ENCODE assay signal across 9 mouse cellular contexts in the genomic region with DNA sequence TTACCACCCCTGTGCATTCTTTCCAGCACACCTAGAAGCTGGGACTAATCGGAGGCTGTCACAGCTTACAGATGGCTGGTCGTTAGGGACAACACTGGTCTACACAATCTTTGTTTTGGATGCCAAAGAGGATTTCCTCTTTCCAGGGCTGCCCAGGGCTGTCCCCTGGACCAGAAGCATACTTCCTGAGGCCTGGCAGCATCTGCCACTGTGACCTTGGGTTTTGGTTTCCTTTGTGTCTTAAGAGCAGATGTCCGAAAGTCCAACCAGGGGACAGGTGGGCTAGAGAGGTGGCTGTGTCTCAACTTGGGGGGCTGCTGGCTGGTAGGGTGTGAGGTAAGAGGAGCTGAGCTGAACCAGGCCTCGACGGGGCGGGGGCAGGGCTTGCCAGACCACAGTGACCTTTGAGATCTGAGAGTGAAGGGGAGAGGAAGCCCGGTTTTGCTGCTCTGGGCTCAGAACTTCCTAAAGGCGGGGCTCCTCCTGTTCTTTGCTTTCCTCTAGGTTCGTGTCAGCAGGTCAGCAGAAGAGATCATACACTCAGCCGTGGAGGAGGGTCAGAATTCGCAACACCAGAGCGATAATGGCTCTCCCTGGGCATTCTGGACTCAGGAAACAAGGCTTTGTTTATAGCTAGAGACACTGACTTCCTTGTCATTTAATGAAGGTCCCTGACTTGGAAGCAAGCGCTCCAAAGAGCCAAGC.
A peak's percentile ranks its signal among the peaks of the same experiment; 100 is the strongest.
DNase-seq lines count a peak whose midpoint lies in the region; ATAC-seq and TF ChIP-seq lines count a peak whose summit lies in the region.
"Had no signal": no experiment of that assay in that cellular context is flagged by ENCODE, and none has a peak within 500 bp of the region (broad histone marks: within the 10 kb centered on the region; RNA-seq: fewer than 3 reads in every experiment).

No protein-coding gene starts in this region.

- H3K9ac ChIP-seq in forebrain, embryonic 11.5 days (ENCODE audit: low read length): no peak overlapping the region
- H3K9ac ChIP-seq: embryonic facial prominence, embryonic 15.5 days had no signal

- H3K4me1 ChIP-seq in forebrain, embryonic 11.5 days (replicated peaks; ENCODE audit: control insufficient read depth, insufficient read depth, low read length): peaks cover 5% of the 10 kb centered on the region
- H3K4me1 ChIP-seq in limb, embryonic 10.5 days: peaks cover 14% of the 10 kb centered on the region
- H3K4me1 ChIP-seq: embryonic facial prominence, embryonic 15.5 days had no signal

- no peaks in the 10 kb centered on the region for H3K9me3 ChIP-seq in forebrain, embryonic 11.5 days (ENCODE audit: control insufficient read depth, low read length)
- H3K9me3 ChIP-seq in limb, embryonic 10.5 days (replicated peaks): no peaks in the 10 kb centered on the region
- H3K9me3 ChIP-seq: embryonic facial prominence, embryonic 15.5 days had no signal

- peak overlapping the region; percentile 84 for H3K27ac ChIP-seq in gastrocnemius, adult 2 months
- peak overlapping the region; percentile 44 for H3K27ac ChIP-seq in forebrain, embryonic 11.5 days (ENCODE audit: low read depth, low read length)
- peak overlapping the region; percentile 74 for H3K27ac ChIP-seq in limb, embryonic 10.5 days

- no peak overlapping the region for H3K4me3 ChIP-seq in gastrocnemius, adult 2 months
- H3K4me3 ChIP-seq in forebrain, embryonic 11.5 days (ENCODE audit: low read depth, low read length): no peak overlapping the region
- no peak overlapping the region for H3K4me3 ChIP-seq in limb, embryonic 10.5 days
- H3K4me3 ChIP-seq: embryonic facial prominence, embryonic 15.5 days had no signal

- no peaks in the 10 kb centered on the region for H3K27me3 ChIP-seq in forebrain, embryonic 11.5 days (ENCODE audit: control insufficient read depth, insufficient read depth, low read length)
- H3K27me3 ChIP-seq in limb, embryonic 10.5 days (ENCODE audit: low read depth, poor library complexity, severe bottlenecking): no peaks in the 10 kb centered on the region
- H3K27me3 ChIP-seq: embryonic facial prominence, embryonic 15.5 days had no signal

- TF ChIP-seq CTCF in gastrocnemius, adult 2 months (IDR thresholded peaks at IDR 0.05): no peak

- no peaks in the 10 kb centered on the region for H3K36me3 ChIP-seq in forebrain, embryonic 11.5 days (ENCODE audit: control insufficient read depth, insufficient read depth, low read length)
- H3K36me3 ChIP-seq in limb, embryonic 10.5 days: no peaks in the 10 kb centered on the region
- H3K36me3 ChIP-seq: embryonic facial prominence, embryonic 15.5 days had no signal

- DNase-seq in gastrocnemius, adult 2 months: peak; percentile 51
- no peak for DNase-seq in gastrocnemius, postnatal 10 days
- peak; percentile 56 for DNase-seq in forebrain, embryonic 11.5 days (ENCODE audit: low spot score)
- DNase-seq in heart, postnatal 36 days: peak; percentile 60 to 73
- DNase-seq in limb, embryonic 10.5 days (ENCODE audit: low spot score): no peak
- DNase-seq in cerebellum, adult 9-11 months: no peak
- DNase-seq in cerebellum, adult 11-12 months: no peak

- 60% methylated on average over 13 of the region's 13 CpGs for whole genome bisulfite sequencing in forebrain, embryonic 11.5 days
- WGBS in limb, embryonic 10.5 days: 43% methylated on average over 13 of the region's 13 CpGs

- no peak overlapping the region for H3K4me2 ChIP-seq in forebrain, embryonic 11.5 days (ENCODE audit: low read depth, low read length, severe bottlenecking)
- H3K4me2 ChIP-seq: embryonic facial prominence, embryonic 15.5 days had no signal

- intact Hi-C loops in gastrocnemius, adult 2 months (cut with DNase I): loop anchor here (5.0 kb wide), 1 partner anchor 42 kb away; no protein-coding TSS in a partner anchor
- intact Hi-C loops in heart, postnatal 36 days (cut with DNase I): loop anchor here (1.0 to 5.0 kb wide), 2 partner anchors 81 to 213 kb away; partner anchors contain the start of gene Cdk17

- peak; percentile 74 for ATAC-seq in forebrain, embryonic 11.5 days (replicated peaks; ENCODE audit: low FRiP score)
- ATAC-seq in monocyte, adult 5-6 weeks (replicated peaks; ENCODE audit: insufficient number of reproducible peaks, low FRiP score, low TSS enrichment, poor library complexity, severe bottlenecking): peak; percentile 92

Comparison
In these comparisons a context has a peak if more than half of its experiments do, and no peak if none do; other contexts are left out.
1. DNase-seq: peak in gastrocnemius, adult 2 months (single experiment), forebrain, embryonic 11.5 days (single experiment) and heart, postnatal 36 days (2 of 2); none in gastrocnemius, postnatal 10 days (single experiment), limb, embryonic 10.5 days (single experiment), cerebellum, adult 9-11 months (single experiment) and cerebellum, adult 11-12 months (single experiment).
2. Peak in every context shown above with its lines, with median percentiles within 50 percentile points of each other: H3K27ac ChIP-seq.